Mouse (Mus musculus) T-cell, adult 2 months (primary cell): ENCODE measurements around the gene Il25.
"Not testable (repeated sequence)": the region's sequence is repeated elsewhere in the genome, so short reads cannot be mapped to it uniquely, and the experiment has no call there.

Experiments
- DNase-seq: peaks from one replicate; pipeline ENCODE4 v3.0.0; 2022; ENCODE audit warnings: low spot score

Gene Il25

GRCm38 (mm10) chr14:54927296-54927695 lies 5.2 kb upstream of the Il25 start:
- DNase-seq, result no peak

- no peak for DNase-seq
Observed at GRCm38 (mm10) chr14:54929801-54930200, 2.7 kb upstream of the Il25 start.

- no peak for DNase-seq
Observed at GRCm38 (mm10) chr14:54930431-54930830, 2.1 kb upstream of the Il25 start.

GRCm38 (mm10) chr14:54935904-54936830 lies 3.7 kb downstream of the Il25 start, which contains the start of gene Cmtm5:
Gene Cmtm5 (plus strand): TSS chr14:54936261.
- DNase-seq, result no peak

GRCm38 (mm10) chr14:54936831-54937160 lies 4.3 kb downstream of the Il25 start:
- DNase-seq, result no peak

- DNase-seq, result no peak
Observed at GRCm38 (mm10) chr14:54937361-54938182, 5.1 kb downstream of the Il25 start.

- DNase-seq, result no peak
Observed at GRCm38 (mm10) chr14:54938431-54939219, 6.1 kb downstream of the Il25 start.

GRCm38 (mm10) chr14:54939434-54940175 lies 7.1 kb downstream of the Il25 start:
- DNase-seq, result peak; percentile 60

GRCm38 (mm10) chr14:54940176-54940530 lies 7.7 kb downstream of the Il25 start:
- DNase-seq, result no peak

- no peak for DNase-seq
Observed at GRCm38 (mm10) chr14:54941024-54941978, 8.8 kb downstream of the Il25 start.

- no peak for DNase-seq
Observed at GRCm38 (mm10) chr14:54942479-54942878, 10.0 kb downstream of the Il25 start.

GRCm38 (mm10) chr14:54943971-54944370 lies 11.5 kb downstream of the Il25 start:
- DNase-seq, result no peak

GRCm38 (mm10) chr14:54944939-54945338 lies 12.4 kb downstream of the Il25 start:
- DNase-seq, result no peak

- no peak for DNase-seq
Observed at GRCm38 (mm10) chr14:54945975-54946704, 13.6 kb downstream of the Il25 start.

- DNase-seq, result not testable (repeated sequence)
Observed at GRCm38 (mm10) chr14:54947008-54947407, 14.5 kb downstream of the Il25 start.

GRCm38 (mm10) chr14:54948781-54949180 lies 16.3 kb downstream of the Il25 start:
- DNase-seq, result no peak

GRCm38 (mm10) chr14:54950493-54950892 lies 18.0 kb downstream of the Il25 start:
- no peak for DNase-seq

- DNase-seq, result no peak
Observed at GRCm38 (mm10) chr14:54951587-54951986, 19.1 kb downstream of the Il25 start.

- DNase-seq, result no peak
Observed at GRCm38 (mm10) chr14:54953664-54954206, 21.2 kb downstream of the Il25 start.
